Mouse (Mus musculus): ENCODE measurements around the gene Peli2.
"Not testable (repeated sequence)": the region's sequence is repeated elsewhere in the genome, so short reads cannot be mapped to it uniquely, and the experiment has no call there.

Gene Peli2

DNA sequence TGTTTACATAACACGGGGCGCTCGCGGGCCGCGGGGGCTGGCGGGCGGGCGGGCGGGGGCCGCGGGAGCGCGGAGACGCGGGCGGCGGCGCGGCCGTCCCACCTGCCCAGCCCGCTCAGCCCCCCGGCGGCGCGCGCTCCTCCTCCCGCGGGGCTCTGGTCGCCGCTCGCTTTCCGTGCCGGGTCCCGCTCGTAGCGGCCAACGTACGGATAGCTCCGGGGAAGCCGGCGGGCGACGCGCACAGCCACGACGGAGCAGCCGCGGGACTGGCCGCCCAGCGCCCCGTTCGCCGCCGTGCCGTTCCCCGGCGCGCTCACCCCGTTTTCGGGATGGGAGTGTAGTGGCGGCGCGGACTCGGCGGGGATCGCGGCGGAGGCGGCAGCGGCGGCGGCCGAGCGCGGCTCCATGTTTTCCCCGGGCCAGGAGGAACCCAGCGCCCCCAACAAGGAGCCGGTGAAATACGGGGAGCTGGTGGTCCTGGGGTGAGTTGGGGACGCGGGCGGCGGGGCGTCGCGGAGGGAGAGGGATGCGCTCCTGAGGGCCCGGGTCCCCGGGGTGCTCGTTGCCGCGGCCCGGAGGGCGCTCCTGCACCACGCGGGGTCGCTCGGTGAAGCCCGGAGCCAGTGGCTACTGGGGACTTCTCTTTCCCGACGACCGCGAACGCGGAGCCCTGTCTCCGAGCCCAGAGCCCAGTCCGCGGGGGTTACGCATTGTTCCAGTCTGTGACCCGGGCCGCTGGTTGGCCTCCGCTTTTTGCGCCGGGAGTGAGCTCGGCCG, at the start of gene Peli2:
TSS of gene Peli2 (plus strand) at position 72 of the 777 bp plus-strand sequence.
- no peak for DNase-seq (ENCODE audit: low read depth, low spot score)

DNA sequence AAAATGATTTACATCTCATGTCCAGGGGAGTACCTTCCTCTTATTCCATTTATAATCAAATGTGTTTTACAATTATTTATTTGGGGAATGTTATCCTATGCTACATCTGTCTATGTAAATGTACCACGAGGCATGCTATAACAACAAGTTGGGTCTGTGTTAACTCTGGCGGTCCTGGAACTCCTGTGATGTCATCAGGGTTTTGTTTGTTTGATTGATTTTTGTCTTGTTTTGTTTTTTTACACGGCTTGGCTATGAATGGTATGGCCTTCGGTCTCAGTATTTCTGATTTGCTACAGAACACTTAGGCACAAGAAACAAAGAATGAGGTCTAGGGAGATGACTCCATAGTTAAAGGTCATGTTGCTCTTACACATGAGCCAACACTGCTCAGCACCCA, 48.5 kb upstream of the Peli2 start:
- DNase-seq (ENCODE audit: low read depth, low spot score), result no peak

DNA sequence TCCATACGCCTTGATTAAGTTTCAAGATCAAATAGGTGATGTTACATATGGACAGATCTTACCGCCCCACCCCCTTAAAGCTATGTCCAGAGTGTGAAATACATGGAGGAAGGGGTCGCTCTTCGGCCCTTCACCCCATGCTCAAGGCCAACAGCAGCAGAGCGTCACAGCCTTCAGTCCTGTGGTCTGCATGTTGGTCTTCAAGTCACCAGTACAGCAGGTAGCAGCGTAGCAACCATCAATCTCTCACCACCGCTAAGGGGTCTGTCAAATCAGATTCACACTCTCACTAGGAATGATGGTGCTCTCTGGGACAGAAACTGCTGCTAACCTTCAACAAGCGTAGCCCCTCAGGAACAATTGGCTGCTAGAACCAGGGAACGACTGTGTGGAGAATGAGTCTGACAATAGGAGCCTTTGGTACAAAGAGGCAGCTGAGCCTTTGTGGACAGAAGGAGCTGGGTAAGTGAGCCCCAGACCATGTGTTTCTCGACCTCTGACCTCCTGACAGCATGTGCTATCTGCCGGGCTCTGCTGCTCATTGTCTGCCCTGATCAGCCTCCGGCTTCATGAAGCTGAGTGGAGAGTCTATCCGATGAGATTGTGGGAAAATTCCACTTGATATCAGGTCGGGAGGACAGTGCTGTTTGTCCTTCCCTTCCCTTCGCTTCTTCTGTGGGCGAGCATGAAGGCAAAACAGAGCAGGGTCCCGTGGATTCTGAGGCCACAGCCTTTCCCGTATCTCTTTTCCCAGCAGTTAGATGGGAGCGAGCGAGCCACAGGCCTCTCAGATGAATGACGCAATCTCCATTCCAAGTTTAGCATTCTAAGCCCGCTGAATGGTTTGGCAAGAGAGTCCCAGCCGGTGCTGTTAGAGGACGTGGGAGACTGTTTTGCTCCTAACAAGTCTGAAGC, 47.1 kb upstream of the Peli2 start:
- no peak for DNase-seq (ENCODE audit: low read depth, low spot score)

DNA sequence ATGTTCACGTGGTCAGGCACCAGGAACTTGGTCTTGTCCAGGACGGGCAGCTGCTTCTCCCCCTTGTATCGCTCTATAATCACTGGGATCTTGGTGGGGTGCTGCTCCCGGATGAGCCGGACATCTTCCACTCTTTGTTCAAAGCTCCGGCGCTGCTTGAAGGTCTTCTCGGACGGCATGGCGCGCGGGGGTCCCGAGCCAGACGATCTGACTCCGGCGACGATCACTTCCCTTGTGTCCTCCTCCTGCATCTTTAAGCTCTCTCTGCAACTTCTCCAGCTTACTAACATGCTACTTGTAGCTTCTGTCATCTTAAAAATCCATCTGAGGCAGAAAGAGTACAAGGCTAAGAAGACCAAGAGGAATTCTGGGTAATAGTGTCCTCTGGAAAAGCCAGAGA, 41.0 kb upstream of the Peli2 start:
- DNase-seq (ENCODE audit: low read depth, low spot score), result not testable (repeated sequence)

DNA sequence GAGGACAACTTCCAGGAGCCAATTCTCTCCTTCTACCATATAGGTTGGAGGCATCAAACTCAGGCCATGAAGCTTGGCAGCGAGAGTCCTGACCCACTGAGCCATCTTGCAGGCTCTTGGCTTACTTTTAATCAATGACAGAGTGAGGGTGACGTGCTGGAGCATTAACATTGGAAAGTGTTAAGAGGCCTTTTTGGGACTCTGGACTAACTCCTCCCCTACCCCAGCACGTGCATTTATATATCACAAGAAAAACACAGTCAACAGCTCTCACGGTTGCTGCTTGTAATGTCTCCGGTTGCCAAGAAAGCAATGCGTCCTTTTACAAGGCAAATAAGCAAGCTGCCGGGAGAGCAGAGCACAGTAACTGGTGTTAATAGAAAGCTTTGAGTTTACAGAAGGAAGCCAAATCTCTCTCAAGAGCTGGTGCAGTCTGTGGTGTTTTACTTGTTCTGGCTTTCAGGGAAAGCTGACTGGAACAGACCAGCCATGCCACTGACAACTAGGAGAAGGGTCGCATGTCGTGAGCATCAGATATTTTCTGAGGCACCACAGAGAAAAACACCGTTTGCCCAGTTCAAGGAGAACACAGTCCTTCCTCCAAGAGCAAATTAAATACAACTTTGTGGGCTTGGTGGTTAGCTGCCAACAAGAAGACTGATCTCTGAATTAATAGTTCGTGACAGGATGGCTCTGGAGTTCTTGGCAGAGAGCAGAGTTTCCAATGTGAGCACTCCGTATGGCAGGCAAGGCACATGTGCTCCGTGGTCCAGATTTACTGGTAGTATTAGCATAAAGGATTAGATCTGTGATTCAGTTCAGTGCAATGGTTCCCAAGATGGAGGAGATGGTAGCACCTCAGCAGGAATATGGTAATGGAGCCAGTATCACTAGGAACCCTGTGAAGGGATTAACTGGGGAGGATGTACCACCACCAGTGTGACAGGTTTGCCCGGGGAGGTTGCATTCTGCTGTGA, 36.5 kb upstream of the Peli2 start:
- peak; percentile 36 for DNase-seq (ENCODE audit: low read depth, low spot score)

DNA sequence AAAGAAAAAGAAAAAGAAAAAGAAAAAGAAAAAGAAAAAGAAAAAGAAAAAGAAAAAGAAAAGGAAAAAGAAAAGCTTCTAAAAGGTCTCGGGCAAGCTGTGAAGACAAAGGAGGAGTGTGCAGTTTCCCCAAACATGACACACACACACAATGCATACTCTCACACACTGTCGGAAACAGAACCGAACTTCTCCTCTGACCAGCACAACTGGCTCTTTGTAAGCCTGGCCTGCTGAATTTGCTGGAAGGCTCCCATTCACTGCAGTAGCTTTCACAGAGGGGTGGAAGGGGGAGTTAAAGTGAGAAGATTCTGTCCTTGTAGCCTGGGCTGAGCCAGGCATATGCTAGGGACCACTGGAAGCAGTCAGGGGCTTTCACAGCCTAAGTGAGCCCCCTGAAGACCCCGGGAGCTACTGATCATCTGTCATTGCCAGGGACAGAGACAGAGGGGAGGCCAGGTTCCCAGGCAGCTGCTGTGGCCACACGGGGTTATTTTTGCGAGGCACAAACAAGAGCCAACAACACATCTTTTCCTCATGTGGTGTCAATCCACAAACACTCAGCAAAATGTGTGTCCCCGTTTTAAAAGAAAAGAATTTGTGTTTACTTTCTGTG, 33.8 kb upstream of the Peli2 start:
- DNase-seq (ENCODE audit: low read depth, low spot score), result no peak

DNA sequence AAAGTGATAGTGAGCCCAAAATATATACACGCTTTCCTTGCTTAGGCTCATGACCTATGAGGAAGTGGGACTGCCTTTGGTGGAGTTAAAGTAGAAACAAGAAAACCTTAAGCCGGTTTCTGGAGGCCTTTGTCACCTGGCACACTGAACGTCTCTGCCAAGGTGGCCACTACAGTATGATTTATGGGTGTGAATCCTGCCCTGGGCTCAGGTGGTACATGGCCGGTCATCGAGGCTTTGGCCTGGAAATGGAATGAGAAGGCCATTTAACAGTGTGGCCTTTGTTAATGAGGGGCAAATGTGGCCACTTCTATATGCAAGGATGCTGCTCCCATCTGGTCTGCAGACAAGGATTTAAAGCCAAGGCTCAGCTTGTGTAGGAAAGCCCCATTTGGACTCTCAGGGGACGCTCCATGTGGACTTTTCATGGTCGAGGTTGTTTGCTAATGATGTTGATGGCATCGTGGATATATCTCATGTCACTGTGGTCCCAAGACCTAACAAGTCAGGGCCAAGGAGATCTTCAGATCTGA, 33.3 kb upstream of the Peli2 start:
- DNase-seq (ENCODE audit: low read depth, low spot score), result no peak

DNA sequence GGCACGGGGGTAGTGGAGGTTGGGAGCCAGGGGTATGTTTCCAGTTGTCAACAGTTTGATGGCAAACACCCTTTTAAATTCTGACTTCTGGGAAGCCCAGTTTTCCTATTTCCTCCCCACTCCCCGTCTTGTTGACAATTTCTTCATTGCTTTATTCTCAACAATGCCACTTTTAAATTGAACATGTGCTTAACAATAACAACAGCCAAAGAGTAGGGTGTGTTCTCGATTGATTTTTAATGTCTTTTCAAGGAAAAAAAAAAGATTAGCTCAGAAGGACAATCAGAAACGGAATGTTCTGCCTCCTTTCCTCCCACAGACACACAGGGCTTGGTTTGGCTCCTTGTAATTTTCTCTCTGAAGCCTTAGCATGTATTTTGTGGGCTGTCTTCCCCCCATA, 30.2 kb upstream of the Peli2 start:
- no peak for DNase-seq (ENCODE audit: low read depth, low spot score)

DNA sequence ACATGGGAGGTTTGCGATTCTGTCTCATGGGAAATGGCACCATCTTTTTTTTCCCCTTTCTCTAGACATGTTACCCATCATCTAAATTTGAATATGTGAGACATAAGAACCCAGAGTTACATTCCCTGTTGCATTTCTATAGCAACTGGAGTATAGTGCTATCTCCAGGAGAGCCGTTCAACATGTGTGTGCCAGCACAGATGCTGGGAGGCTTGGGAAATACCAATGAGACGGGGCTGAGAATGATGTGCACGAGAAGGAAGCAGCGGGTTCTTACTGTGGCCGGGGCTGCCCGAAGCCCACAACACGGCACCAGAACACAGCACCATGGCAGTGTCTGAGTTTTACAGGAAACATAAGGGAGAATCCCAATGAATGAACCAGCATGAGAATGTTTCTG, 29.5 kb upstream of the Peli2 start:
- no peak for DNase-seq (ENCODE audit: low read depth, low spot score)

DNA sequence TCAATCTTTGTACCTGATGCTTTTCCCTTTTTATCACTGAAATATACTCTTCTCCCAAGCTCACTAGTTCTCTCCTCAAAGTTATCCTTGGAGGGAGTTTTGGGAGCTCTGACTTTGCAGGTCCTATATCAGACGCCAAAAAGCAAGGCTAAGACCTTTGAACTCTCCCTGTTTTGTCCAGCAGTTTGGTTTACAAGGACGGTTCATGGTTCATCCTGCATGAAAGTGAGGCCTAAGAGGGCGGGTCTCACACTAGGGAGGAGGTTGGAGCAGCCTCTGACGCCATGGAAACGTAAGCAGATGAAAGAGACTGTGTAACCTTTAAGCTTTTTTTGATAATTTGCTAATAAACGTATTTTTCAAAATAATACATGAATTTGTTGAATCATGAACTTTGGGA, 22.4 kb upstream of the Peli2 start:
- no peak for DNase-seq (ENCODE audit: low read depth, low spot score)

DNA sequence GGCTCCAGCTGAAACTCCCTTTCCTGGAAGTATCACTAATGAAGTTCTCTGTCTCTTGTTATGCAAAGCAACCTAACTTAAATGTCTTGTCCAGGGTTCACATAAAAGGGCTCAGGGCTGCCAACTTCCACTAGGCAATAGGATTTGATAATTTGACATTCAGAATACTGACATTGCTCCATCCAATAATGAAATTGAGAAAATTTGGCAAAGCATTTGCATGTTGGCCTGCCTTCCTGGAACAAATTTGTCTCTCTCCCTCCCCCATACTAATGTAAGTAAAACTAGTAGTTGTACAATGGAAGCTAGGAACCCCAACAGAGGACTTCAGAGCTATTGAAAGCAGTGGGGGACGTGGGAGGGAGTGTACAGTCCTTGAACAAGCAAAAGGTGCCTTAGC, 21.3 kb upstream of the Peli2 start:
- DNase-seq (ENCODE audit: low read depth, low spot score), result no peak

DNA sequence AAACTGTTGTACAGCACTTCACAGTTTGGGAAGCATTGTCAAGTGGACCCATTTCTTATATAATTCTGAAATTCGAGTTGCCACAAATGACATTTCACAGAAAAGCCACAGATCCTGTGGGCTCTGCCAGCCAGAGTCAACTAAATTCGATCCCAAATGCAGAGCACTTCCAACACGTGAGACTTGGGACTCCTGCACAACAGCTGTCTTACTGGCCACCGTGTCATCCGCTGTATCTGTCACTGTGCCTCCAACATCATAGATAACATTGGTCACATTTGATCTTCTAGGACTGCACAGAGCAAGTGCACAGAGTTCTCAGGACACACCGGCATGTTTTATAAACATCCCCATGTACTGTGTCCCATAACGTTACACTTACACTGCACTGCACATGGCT, 14.2 kb upstream of the Peli2 start:
- DNase-seq (ENCODE audit: low read depth, low spot score), result no peak

DNA sequence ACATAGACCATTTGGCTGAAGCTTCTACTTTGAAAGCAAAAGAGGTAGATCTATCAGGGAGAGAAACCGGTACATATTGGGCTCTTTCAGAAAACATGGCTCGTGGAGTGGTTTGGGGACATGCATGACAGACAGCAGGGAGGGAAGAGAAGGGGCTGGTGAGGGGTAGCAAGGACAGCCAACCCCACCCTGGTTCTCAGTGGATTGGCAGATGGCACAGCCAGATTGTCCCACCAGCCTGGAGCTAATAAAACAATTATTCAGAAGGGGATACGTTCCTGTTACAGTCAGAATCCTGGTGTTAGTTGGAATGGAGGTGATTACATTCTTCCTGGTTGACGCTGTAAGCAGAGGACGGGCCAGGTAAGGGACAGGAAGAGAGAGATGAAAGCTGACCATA, 2.6 kb upstream of the Peli2 start:
- DNase-seq (ENCODE audit: low read depth, low spot score), result no peak

DNA sequence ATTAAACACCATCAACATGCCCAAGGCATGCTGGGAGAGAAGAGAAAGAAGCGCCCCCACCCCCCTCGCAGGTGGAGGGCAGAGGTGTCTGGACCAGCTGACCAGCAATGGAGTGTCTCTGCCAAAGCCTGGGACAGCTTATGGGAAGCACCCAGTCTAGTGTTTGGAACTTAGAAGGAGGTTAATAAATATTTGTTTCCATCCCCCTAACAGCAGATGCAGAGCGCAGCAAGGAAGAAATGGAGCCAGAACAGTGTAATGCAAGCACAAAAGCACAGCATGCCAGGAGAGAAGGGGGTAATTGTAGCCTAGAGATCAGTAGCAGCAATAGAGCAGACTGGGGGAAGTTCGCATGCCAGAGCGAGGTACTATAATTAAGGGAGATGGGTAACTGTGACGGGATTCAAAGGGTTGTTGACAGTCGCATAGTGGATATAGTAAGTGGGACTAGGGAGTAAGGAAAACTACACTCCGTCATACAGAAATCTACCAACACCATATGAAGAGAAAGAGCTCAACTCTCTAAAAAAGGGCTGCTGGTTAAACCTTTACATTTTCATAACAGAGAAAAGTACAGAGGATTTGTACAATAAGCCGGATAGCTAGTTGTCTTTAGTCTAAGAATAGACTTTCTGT, 1.5 kb upstream of the Peli2 start:
- no peak for DNase-seq (ENCODE audit: low read depth, low spot score)

DNA sequence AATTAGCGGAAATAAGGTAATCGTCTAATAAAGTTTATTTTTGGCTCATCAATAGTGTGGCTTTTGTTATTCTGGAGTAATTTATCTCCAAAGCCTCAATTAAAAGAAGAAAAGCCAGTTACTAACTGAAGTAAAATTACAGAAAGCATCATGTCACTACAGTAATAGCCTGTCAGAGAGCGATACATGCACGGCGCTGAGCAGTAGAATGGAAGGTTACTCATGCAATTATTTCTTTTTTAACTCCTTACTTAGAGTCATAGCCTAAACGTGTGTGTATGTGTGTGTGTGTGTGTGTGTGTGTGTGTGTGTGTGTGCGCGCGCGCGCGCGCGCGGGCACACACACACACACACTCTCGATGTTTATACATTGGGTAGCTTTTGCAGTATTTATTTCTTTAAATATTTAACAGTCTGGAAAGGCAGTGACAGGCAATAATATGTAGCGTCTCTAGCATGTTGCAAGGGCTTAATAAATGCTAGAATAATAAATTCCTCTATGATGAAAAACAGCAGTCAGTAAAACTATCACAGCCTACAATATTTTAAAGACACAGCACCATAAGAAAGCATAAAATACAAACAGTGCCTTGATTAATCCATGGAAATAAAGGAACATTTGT, 864 bp upstream of the Peli2 start:
- DNase-seq (ENCODE audit: low read depth, low spot score), result no peak

DNA sequence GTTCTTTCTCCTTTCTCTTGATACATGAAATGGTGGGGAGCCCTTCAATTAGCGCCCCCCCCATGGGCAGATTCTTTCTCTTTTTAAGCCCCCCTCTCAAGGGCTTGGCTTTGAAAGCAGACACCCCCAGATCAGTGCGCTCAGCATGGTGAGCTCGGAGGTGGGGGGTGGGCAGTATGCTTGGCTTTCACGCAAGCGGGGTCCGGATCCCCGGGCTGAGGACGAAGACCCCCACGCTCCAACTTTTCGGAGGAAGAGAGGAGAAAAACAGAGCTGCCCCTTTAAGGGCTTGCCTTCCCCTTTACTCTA, 226 bp upstream of the Peli2 start:
- no peak for DNase-seq (ENCODE audit: low read depth, low spot score)

DNA sequence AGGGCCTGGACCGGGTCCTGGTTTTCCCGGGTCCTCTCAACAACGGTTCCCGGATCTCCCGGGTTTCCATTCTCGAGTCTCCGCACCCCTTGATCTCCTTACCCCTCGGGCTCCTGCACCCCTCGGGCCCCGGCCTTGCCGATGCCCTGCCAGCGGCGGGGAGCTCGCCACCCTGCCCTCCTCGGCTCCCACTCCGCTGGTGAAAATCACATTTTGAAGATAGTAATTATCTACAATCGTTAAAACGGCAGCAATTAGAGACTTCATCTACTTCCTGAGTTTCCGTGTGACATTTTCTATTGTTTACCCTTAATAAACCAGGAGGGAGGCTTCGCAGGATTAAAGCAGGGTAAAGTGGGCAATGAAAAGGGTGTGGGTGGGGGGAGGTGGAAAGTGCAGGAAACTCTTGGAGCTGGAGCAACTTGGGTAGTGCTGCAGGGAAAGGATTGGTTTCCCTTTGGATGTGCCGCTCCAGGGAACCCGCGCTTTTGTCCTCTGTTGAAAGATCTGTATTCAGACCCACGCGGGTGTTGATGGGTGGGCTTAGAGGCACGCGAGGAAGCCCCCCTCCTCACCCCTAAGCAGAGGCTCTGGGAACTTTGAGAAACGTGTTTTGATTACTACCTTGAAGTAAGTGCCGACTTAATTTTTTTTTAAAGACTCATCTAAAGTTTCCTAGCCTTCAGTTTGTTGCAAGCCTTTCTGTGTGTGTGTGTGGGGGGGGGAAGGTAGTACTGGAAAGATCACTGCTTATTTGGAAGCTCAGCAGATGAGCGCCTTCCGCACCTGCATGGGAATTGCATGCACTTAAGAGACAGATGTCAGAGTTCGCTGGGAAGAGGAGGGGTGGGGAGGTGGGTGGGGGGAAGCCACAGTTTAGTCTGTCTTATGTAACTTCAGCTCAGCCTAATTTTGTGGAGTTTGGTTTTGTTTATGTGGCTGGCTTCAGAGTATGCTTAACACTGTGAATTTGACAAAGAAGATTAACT, 1.2 kb downstream of the Peli2 start:
- no peak for DNase-seq (ENCODE audit: low read depth, low spot score)

DNA sequence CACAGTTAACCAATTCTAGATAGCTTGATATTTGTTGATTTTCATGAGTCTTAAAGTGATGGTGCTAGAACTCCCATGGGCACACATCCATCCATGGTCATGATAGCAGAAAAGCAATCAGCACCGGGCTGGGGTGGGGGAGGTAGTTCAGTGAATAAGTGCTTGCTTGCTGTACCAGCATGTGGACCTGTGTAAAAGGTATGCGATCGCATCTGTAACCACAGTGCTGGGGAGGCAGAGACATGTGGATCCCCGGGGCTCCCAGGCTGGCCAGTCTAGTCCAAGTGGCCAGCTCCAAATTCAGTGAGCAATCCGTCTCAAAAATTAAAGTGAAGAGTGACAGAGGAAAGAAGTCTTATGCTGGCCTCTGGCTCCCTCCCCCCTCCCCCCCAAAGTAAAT, 3.4 kb downstream of the Peli2 start:
- DNase-seq (ENCODE audit: low read depth, low spot score), result no peak

DNA sequence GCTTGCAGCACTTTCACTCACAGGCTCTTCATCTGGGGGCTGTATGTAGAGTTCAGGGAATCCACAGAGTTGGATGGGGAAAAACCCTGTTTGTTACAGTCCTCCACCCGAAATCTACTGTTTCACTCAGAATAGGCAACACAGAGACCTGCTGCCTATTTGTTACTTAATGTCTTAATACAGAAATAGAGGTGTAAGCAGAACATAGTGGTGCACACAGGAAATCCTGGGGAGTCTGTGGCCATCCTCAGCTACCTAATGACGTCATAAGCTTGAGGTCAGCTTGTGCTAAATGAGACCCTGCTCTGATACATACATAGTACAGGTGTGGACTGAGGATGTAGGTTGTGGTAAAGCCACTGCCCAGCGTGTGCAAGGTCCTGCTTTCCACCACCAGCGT, 4.2 kb downstream of the Peli2 start:
- DNase-seq (ENCODE audit: low read depth, low spot score), result no peak

All from brain, embryonic 18.5 days (tissue).